Comparison of ENCODE assay signal across 8 mouse cellular contexts in genomic region chr13:46929719-46930658, GRCm38 (mm10). TPM values are rescaled to one million over a fixed set of nuclear protein-coding genes. Genes with fewer than 3 reads are reported as not detected.
DNase-seq lines count a peak whose midpoint lies in the region; ATAC-seq lines count a peak whose summit lies in the region.

Gene Kif13a, minus strand, starts transcription at chr13:46929867.

- peaks cover 3% of the 10 kb centered on the region; the same call in 1 of the 2 replicates for H3K36me3 ChIP-seq in intestine, embryonic 16.5 days (ENCODE audit: control insufficient read depth, insufficient read depth, low read length)

- H3K4me3 ChIP-seq in intestine, embryonic 16.5 days (ENCODE audit: low read length), result peak within 1 kb of the TSS; percentile 83

- WGBS in intestine, embryonic 16.5 days, result under 1% methylated on average over 75 of the region's 96 CpGs

- H3K27me3 ChIP-seq in intestine, embryonic 16.5 days (replicated peaks; ENCODE audit: control insufficient read depth, insufficient read depth, low read length), result no peaks in the 10 kb centered on the region

- H3K4me2 ChIP-seq in intestine, embryonic 16.5 days (ENCODE audit: low read depth, low read length), result peak within 1 kb of the TSS; percentile 92

- H3K4me1 ChIP-seq in intestine, embryonic 16.5 days (ENCODE audit: control insufficient read depth, insufficient read depth, low read length), result peaks cover 15% of the 10 kb centered on the region

- peak within 1 kb of the TSS; percentile 98 for H3K9ac ChIP-seq in intestine, embryonic 16.5 days (ENCODE audit: low read depth, low read length)

- H3K9me3 ChIP-seq in intestine, embryonic 16.5 days (ENCODE audit: control insufficient read depth, low read length), result no peaks in the 10 kb centered on the region

- intact Hi-C loops in left cerebral cortex, postnatal 25 days (cut with DNase I), result loop anchor here (1.0 to 2.0 kb wide), 2 partner anchors 84 to 91 kb away; partner anchors contain the start of gene Nhlrc1

- peak; percentile 89 for ATAC-seq in intestine, embryonic 16.5 days

- peak; percentile 93 for DNase-seq in adrenal gland, adult 8-10 months
- peak; percentile 83 for DNase-seq in embryo, embryonic 9.5 days (ENCODE audit: extremely low spot score)
- peak; percentile 64 to 87 for DNase-seq in gastrocnemius, postnatal 4 days (ENCODE audit: low spot score in 2 of 2)
- DNase-seq in left cerebral cortex, postnatal 25 days (ENCODE audit: low spot score in 2 of 2), result peak; percentile 89 to 96
- DNase-seq in mesoderm, embryonic 11.5 days (ENCODE audit: low read depth, low spot score), result peak; percentile 92
- DNase-seq in right cerebral cortex, postnatal 25 days, result peak; percentile 87
- DNase-seq in urinary bladder, postnatal 36 days (ENCODE audit: low spot score in 2 of 2), result peak; percentile 88 to 93

- peak within 1 kb of the TSS; percentile 100 for H3K27ac ChIP-seq in intestine, embryonic 16.5 days (ENCODE audit: low read length)

RNA-seq across cellular contexts. Expression of gene Kif13a, which starts in this region (rescaled TPM):
- 10 to 100 TPM; 39.1 to 46.8 (median 42.3) TPM for total RNA-seq in adrenal gland, adult 8-10 months (2022)
- 10 to 100 TPM; 61.0 to 67.1 TPM for total RNA-seq in gastrocnemius, postnatal 4 days (2021)
- polyA plus RNA-seq in intestine, embryonic 16.5 days (2015; fragmentation: Nextera tagmentation; extraction: Ambion mirVana), result 6.2 and 7.6 TPM in 2 replicates
- total RNA-seq in left cerebral cortex, postnatal 25 days (2021), result 10 to 100 TPM; 17.7 to 18.1 TPM

Comparison
In these comparisons a context has a peak if more than half of its experiments do, and no peak if none do; other contexts are left out.
1. Peak in every context shown above with its lines: DNase-seq, ATAC-seq, H3K4me3 ChIP-seq and H3K27ac ChIP-seq.